Mouse (Mus musculus): ENCODE measurements around the gene Sh3yl1.

Gene Sh3yl1

GRCm38 (mm10) chr12:30944197-30944596 is 32.7 kb downstream of the Sh3yl1 start:
- WGBS = 58% methylated on average over 3 of the region's 3 CpGs

GRCm38 (mm10) chr12:30970700-30971099 is 59.2 kb downstream of the Sh3yl1 start:
- WGBS = 82% methylated on average over 2 of the region's 2 CpGs

- 90% methylated on average over 4 of the region's 4 CpGs for WGBS
Measured at GRCm38 (mm10) chr12:31003795-31004194, 92.3 kb downstream of the Sh3yl1 start.

- 30% methylated on average over 3 of the region's 3 CpGs for WGBS
Measured at GRCm38 (mm10) chr12:31005010-31005409, 93.5 kb downstream of the Sh3yl1 start.

- 31% methylated on average over 6 of the region's 6 CpGs for WGBS
Measured at GRCm38 (mm10) chr12:31008171-31008570, 96.7 kb downstream of the Sh3yl1 start.

Data from cerebral cortex, adult 2 months (tissue).